Mouse (Mus musculus) embryonic fibroblast, embryonic 13.5 days (primary cell): Measurements from ENCODE around the gene Neurog3. TPM values are rescaled to one million over a fixed set of nuclear protein-coding genes. Genes with fewer than 3 reads are reported as not detected.

Experiments used
- H3K27ac ChIP-seq: 2 replicates; pipeline ENCODE4 v1.5.1; 2012; ENCODE audit warnings: low read length, control low read depth, inconsistent platforms; ENCODE audit not compliant: insufficient read depth
- H3K4me1 ChIP-seq: 2 replicates; pipeline ENCODE4 v1.6.1; 2011; ENCODE audit warnings: low read length; ENCODE audit not compliant: control insufficient read depth, insufficient read depth
- H3K4me3 ChIP-seq: 2 replicates; pipeline ENCODE4 v1.5.1; 2011; ENCODE audit warnings: mild to moderate bottlenecking, control low read depth, low read length; ENCODE audit not compliant: insufficient read depth
- CTCF ChIP-seq: IDR thresholded peaks from 2 replicates; pipeline ENCODE4 v1.5.1; 2011; ENCODE audit warnings: mild to moderate bottlenecking, control low read depth, low read length, moderate library complexity, borderline replicate concordance; ENCODE audit not compliant: insufficient read depth
- POLR2A ChIP-seq: IDR thresholded peaks from 2 replicates; pipeline ENCODE4 v1.6.1; 2011; ENCODE audit warnings: low read depth, mild to moderate bottlenecking, control low read depth, low read length, moderate library complexity
- polyA plus RNA-seq: library from polyadenylated mRNA; stranded (reverse); fragments of >200 nt; gene quantifications from 2 replicates; pipeline ENCODE4 v1.2.4, GENCODE M21; 2011; ENCODE audit warnings: low read depth; ENCODE audit not compliant: missing spikeins, insufficient read length

The Neurog3 gene
- polyA plus RNA-seq, 1 experiment: not detected

GRCm38 (mm10) chr10:62104835-62105576 lies 27.9 kb upstream of the Neurog3 start:
- no peaks in the 10 kb centered on the region for H3K4me1 ChIP-seq
- no peak overlapping the region for H3K27ac ChIP-seq
- no peak overlapping the region for H3K4me3 ChIP-seq
- TF ChIP-seq POLR2A (no peak), CTCF (peak; percentile 59)

DNA sequence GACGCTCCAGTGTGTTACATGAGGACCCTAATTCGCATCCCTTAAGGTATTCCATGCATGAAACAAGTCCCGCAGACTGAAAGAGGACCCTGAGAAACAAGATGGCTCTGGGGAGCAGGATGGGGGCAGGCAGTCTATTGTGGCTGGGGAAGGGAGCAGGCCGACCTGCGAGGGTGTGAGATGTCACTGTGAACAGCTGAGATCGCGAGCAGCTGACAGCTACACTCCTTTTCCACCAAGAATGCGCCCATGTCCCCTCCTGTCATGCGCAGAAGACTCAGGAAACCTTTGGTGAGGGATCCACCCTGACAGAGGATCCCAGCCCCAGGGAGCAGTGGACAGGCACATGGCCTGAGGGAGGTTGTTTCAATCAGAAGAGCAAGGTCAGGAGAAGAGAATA lies 25.8 kb upstream of the Neurog3 start:
- no peak overlapping the region for H3K27ac ChIP-seq
- TF ChIP-seq POLR2A: no peak
- no peak for TF ChIP-seq CTCF
- no peaks in the 10 kb centered on the region for H3K4me1 ChIP-seq
- H3K4me3 ChIP-seq: no peak overlapping the region

GRCm38 (mm10) chr10:62110504-62111206 lies 22.2 kb upstream of the Neurog3 start:
- H3K27ac ChIP-seq: no peak overlapping the region
- H3K4me1 ChIP-seq: no peaks in the 10 kb centered on the region
- H3K4me3 ChIP-seq: peak overlapping the region; percentile 46
- peak; percentile 27; the same call in 1 of the 2 replicates for TF ChIP-seq CTCF
- TF ChIP-seq POLR2A: no peak

DNA sequence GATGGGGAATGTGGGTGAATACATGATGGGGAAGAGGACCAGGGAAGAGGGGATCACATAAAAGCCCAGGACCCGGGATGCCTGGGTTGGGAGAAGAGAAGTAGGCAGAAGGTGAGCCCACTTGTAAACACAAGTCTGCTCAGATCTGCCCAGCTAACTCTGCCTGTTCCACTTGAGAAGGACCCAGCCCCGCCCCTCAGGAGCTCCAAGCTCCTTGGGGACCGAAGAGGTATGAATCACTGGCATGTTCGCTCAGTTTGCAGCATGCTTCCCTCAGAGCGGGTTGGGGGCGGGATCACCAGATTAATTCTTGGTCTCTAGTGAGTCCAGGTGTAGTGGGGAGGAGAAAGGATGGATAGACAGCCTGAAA lies 21.7 kb upstream of the Neurog3 start:
- peak overlapping the region; percentile 46; the same call in 1 of the 2 replicates for H3K4me3 ChIP-seq
- H3K4me1 ChIP-seq: no peaks in the 10 kb centered on the region
- no peak for TF ChIP-seq POLR2A
- no peak for TF ChIP-seq CTCF
- no peak overlapping the region for H3K27ac ChIP-seq

- no peak for TF ChIP-seq POLR2A
- TF ChIP-seq CTCF: no peak
- no peak overlapping the region for H3K27ac ChIP-seq
- no peaks in the 10 kb centered on the region for H3K4me1 ChIP-seq
- H3K4me3 ChIP-seq: no peak overlapping the region
Measured at GRCm38 (mm10) chr10:62113865-62114647, 18.8 kb upstream of the Neurog3 start.

DNA sequence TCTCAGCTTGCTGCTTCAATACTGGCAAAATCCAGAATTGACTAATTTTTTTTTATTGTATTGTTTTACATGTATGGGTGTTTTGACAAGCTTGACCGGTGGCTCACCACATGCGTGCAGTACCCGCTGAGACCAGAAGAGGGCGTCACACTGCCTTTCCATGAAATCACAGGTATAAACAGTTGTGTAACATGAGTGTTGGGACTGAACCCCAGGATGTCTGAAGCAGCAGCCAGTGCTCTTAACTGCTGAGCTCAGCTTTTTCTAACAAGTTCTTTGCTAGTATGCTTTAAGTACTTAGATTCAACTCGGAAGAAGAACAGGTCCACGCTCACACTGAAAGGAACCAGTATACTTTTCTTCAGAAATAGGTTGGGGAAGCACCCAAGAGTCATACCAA lies 5.8 kb upstream of the Neurog3 start:
- Histone ChIP-seq H3K4me3 (no peak overlapping the region), H3K27ac (no peak overlapping the region), H3K4me1 (no peaks in the 10 kb centered on the region)
- TF ChIP-seq POLR2A (no peak), CTCF (peak; percentile 24; the same call in 1 of the 2 replicates)

DNA sequence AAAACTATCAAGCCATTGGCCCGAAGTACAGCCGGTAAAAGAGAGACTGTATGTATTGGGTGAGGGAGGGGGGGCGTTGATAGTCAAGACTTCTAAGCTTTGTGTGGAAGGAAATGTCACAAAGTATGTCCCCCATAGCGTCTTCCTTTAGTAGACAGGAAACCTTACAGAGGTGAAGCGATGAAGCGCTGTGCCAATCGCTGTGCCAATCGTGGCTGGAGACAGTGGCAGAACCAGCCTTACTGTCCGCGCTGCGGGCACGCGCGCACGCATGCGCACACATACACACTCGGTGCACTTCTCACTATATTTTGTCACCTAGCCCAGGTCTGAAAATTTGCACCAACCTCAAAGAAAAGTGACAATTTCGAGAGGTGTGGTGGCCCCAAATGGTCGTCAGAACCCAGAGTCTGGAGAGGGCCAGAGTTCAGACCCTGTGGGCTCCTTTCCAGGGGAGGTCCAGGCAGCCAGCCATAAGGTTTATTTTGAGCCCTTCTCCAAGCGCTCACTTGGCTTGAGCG lies 5.1 kb upstream of the Neurog3 start:
- no peak for TF ChIP-seq CTCF
- TF ChIP-seq POLR2A: no peak

GRCm38 (mm10) chr10:62128316-62128951 lies 4.5 kb upstream of the Neurog3 start:
- H3K27ac ChIP-seq: no peak overlapping the region
- TF ChIP-seq POLR2A: no peak
- TF ChIP-seq CTCF: no peak
- no peaks in the 10 kb centered on the region for H3K4me1 ChIP-seq
- no peak overlapping the region for H3K4me3 ChIP-seq

More for the DNA sequence above, 5.1 kb upstream of the Neurog3 start:
- H3K27ac ChIP-seq: no peak overlapping the region
- H3K4me1 ChIP-seq: no peaks in the 10 kb centered on the region
- H3K4me3 ChIP-seq: no peak overlapping the region

DNA sequence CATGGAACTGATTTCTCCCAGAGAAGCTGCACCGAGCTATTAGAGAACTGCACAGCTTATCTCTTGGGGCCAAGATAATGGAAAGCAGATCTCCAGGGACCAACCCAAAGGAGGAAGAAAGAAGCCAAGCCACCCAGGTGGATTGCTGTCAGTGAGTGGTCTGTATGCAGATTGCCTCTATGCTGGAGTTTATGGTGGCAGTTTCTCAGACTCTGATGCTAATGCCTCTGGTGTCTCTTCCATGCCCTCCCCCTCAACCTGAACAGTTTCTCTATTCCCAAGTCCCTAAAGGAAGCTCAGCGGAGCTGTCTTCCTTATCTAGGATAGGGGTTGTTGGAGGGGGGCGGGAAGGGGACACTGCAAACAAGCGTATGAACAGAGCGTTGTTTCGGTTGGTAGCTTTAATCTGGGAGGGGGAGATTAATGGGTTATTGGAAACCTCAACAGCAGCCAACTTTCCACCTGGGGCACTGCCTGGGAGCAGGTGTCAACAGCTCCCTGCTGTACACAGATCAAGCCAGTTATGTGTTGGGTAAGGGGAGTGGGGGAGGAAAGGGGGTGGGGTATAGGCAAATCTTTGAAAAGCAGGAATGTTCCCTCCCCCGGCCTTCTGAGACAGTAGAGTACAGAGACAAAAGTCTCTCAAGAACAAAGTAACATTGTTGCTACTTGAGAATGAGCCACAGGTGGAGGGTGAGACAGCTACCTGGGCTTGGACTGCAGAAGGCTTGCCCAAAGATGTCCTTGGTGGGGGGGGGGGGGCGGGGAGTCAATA lies 3.0 kb downstream of the Neurog3 start:
- TF ChIP-seq POLR2A: no peak
- no peak for TF ChIP-seq CTCF
- no peaks in the 10 kb centered on the region for H3K4me1 ChIP-seq
- H3K27ac ChIP-seq: no peak overlapping the region
- no peak overlapping the region for H3K4me3 ChIP-seq
